Mouse (Mus musculus) kidney, adult 2 months (tissue): ENCODE data around the gene Maml3.

ENCODE experiments used
- CTCF ChIP-seq: fragments of 200-500 bp; conservative IDR thresholded peaks from 2 replicates; pipeline ENCODE4 v1.5.1; 2011; ENCODE audit warnings: low read depth, mild to moderate bottlenecking, control low read depth, low read length, moderate library complexity, mixed read lengths; ENCODE audit not compliant: insufficient read depth, insufficient read length
- POLR2A ChIP-seq: fragments of 200-500 bp; IDR thresholded peaks from one replicate; pipeline ENCODE4 v1.6.1; 2011; ENCODE audit warnings: low read depth, low read length, control low read depth

- TF ChIP-seq CTCF (no peak), POLR2A (no peak)
Observed at GRCm38 (mm10) chr3:51788591-51789339, 316.1 kb downstream of the Maml3 start.
